Mouse (Mus musculus) left cerebral cortex, postnatal 25 days (tissue): Measurements from ENCODE around the gene Kctd5. TPM values are rescaled to one million over a fixed set of nuclear protein-coding genes. Genes with fewer than 3 reads are reported as not detected.
"Not testable (repeated sequence)": the region's sequence is repeated elsewhere in the genome, so short reads cannot be mapped to it uniquely, and the experiment has no call there.

ENCODE experiments used
- DNase-seq, 2 experiments: peaks; one replicate each; pipeline ENCODE4 v3.0.0; 2022; ENCODE audit warnings: low spot score in 2 of 2, mixed read lengths in 1 of 2
- intact Hi-C: fragments of 180-260 bp; cut with DNase I; formaldehyde crosslinking; loops from one replicate; pipeline ENCODE4 v1.15.1; 2025
- total RNA-seq, 2 experiments: library from RNA; stranded (reverse); gene quantifications; 2 replicates each; pipeline ENCODE4 v1.2.3; 2021

Kctd5 gene
- 10 to 100 TPM; 25.7 to 27.0 TPM for total RNA-seq

DNA sequence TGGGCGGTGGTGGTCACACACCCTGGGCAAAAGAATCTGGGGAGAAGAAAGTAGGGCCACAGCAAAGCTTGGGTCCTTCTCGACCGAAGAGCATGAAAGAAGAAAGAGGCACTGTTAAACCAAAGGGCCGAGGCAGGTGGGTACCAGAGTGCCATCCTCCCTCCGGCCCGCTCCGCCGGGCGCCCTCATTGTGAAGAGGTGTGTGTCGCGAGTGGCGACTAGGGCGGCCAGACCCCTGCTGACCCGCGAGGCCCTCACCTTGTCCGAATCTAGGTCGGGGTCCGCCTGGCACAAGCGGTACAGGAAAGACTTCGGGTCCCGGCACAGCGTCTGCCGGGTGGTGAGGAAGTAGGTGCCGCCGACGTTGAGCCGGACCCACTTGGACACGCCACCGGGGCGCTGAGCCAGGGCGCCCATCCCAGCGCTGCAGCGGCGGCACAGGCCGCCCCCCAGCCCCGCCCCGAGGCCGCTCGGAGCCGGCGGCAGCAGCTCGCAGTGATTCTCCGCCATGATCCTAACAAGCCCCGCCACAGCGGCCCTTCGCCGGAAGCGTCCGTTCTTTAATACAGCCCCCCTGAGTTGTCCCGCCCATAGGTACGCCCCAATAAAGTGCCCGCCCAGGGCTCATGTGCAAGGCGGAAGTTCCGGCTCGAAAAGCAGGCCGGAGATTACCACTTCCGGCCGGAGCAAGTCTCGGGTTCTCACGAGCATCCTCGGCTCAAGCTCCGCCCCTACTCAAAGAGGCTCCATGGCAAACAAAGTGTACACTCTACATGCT, at the start of gene Kctd5:
Kctd5 (minus strand) TSS at position 567 of the 778 bp plus-strand sequence.
- peak; percentile 95 to 97 for DNase-seq
- intact Hi-C loops, result no loop called here

GRCm38 (mm10) chr17:24119446-24119845, 46.2 kb upstream of the Kctd5 start:
- no peak for DNase-seq
- intact Hi-C loops, result no loop called here

GRCm38 (mm10) chr17:24113031-24113430, 39.7 kb upstream of the Kctd5 start:
- intact Hi-C loops, result no loop called here
- peak in 1 of 2 experiments; percentile 65 for DNase-seq

DNA sequence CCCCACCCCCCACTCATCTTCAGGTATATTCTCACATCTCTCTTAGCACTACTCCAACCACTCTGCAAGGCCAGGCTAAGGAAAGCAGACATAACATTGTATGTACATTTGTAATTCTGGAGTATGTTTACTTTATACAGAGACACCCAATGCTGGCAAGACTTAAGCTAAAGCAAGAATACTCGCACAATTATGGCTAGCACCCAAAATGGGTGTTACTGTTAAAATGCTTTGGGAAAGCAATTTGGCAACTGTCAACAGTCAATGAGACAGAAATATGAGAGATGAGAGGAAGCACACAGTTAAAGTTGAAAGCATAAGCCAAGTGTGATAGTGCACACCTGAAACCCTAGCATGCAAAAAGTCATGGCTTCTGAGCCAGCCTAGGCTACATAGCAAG, 38.0 kb upstream of the Kctd5 start:
- intact Hi-C loops, result no loop called here
- no peak for DNase-seq

GRCm38 (mm10) chr17:24108896-24109295, 35.6 kb upstream of the Kctd5 start:
- intact Hi-C loops, result no loop called here

GRCm38 (mm10) chr17:24105111-24105510, 31.8 kb upstream of the Kctd5 start:
- intact Hi-C loops, result no loop called here
- DNase-seq, result no peak

More at GRCm38 (mm10) chr17:24108896-24109295, 35.6 kb upstream of the Kctd5 start:
- DNase-seq, result peak; percentile 55 to 72

- intact Hi-C loops, result no loop called here
Measured at GRCm38 (mm10) chr17:24098354-24098753, 25.1 kb upstream of the Kctd5 start.

DNA sequence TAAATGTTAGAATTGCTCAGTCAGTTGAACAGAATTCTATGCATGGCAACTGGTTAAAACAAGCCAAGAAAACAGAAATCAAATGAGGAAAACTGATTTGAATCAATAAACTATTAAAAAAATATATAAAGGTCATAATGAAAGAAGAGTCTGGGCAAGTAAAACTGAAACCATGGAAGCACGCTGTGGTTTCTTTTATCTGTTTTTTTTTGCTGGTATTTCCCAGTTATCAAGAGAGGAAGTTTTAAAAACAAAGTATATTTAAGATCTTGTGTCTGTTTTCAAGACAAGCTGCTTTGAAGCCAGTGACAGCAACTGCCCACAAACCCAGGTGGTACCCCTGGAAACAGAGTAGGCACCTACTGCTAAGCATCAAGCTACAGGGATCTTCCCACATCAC, 17.3 kb upstream of the Kctd5 start:
- DNase-seq, result no peak
- intact Hi-C loops, result no loop called here

More at GRCm38 (mm10) chr17:24098354-24098753, 25.1 kb upstream of the Kctd5 start:
- DNase-seq, result no peak

DNA sequence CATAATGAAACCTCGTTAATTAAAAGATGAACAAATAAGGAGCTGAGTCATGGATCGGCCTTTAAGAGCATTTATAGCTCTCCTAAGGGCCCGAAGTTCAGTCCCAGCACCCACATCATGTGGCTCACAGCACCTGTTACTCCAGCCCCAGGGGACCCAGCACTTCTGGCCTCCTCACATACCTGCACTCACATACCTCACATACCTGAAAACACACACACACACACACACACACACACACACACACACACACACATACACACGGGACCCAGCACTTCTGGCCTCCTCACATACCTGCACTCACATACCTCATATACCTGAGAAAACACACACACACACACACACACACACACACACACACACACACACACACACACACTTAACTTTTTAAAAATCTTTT, 13.1 kb upstream of the Kctd5 start:
- DNase-seq, intact Hi-C loops: not testable (repeated sequence)

- DNase-seq, result no peak
- intact Hi-C loops, result no loop called here
Measured at GRCm38 (mm10) chr17:24084593-24084992, 11.3 kb upstream of the Kctd5 start.

DNA sequence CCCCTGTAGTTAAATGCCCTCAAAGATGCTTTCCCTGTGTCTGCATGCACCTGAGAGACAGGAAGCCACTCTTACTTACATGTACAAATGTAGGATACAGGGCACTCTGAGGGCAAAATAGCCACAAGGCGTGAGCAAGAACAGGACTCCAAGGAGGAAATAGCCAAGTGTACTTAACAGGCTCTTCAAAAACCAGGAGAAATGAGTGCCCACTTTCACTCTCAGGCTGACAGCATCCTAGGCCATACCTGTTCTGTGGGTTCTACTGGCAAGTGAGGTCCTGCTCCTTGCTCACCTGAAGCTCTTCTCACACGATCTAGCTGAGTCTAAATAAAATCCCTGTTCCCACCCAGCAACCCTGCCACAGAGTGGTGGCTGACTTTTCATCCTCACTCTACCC, 3.8 kb upstream of the Kctd5 start:
- no peak for DNase-seq
- intact Hi-C loops, result no loop called here

GRCm38 (mm10) chr17:24069531-24069930, 3.8 kb downstream of the Kctd5 start:
- DNase-seq, result no peak
- intact Hi-C loops, result no loop called here

DNA sequence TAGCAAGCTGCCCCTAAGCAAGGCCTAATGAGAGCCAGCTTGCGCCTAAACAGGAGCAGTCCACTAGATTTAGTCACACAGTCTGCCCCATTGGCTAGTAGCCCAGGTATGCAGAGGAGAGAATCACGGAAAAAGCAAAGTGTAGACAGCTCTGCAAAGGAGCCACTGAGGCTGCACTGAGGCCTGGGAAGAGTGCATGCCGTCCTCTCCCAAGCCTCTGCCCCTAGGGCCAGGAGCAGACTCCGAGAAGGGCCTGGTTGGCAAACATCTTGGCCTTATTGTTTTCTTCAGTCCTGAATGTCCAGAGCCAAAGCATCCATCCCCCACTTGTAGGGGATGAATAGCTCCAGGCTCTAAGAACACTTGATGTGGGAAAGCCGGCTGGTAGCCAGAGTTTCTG, 5.0 kb downstream of the Kctd5 start:
- intact Hi-C loops, result no loop called here
- DNase-seq, result peak in 1 of 2 experiments; percentile 60

DNA sequence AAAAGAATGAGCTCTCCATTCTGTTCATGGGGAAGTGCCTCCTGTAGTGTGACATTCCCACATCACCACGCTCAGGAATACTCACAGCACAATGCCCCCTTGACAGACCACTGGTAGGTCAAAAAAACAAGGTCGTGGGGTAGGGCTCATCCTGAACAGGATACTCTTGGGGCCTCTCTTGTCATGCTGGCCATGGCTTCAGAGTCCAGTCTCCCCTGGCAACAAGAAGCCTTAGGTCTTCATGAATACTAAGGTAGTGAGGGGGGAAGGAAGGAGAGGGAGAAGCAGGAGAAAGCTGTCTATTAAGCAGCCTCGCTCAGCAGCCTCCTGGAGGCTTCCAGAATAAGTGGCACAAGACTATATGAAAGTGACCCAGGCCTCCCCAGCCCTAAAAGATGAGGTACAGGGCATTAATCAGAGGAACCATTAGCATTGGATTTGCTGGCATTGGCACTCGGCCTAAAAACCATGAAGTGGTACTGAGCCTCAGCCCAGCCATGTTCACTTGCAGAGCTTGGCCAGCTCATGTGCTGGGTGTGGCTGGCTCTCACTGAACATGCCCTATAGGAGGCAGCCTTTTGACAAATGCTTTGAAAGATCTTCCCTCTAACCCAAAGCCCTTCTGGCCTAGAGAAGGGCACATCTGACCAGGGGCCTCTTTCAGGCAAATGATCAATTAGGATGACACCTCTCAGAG, 10.7 kb downstream of the Kctd5 start:
- intact Hi-C loops, result no loop called here
- DNase-seq, result no peak

DNA sequence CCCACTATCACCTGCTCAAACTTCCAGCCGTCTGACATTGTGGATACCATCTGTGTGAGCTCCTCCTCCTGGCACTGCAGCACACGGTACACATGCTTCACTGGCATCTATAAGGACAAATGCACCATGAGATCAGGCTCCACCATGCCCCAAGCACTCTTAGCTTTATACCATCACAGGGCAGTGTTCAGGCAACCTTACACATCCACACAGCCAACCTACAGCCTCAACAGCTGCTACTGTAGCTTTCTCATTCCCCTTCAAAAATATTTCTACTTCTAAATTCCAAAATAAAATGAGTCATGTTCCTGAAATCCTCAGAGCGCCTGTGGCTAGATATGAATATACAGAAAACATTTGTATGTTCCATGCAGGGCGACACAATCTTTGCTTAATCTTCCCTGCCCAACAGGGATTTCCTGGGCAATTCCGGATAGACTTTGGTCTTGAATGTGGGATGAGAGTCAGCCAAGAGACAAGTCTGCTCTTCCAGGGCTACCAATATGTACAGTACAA, 15.5 kb downstream of the Kctd5 start:
- intact Hi-C loops, result no loop called here
- DNase-seq, result peak in 1 of 2 experiments; percentile 47

- intact Hi-C loops, result no loop called here
- no peak for DNase-seq
Measured at GRCm38 (mm10) chr17:24056636-24057625, 16.4 kb downstream of the Kctd5 start.

DNA sequence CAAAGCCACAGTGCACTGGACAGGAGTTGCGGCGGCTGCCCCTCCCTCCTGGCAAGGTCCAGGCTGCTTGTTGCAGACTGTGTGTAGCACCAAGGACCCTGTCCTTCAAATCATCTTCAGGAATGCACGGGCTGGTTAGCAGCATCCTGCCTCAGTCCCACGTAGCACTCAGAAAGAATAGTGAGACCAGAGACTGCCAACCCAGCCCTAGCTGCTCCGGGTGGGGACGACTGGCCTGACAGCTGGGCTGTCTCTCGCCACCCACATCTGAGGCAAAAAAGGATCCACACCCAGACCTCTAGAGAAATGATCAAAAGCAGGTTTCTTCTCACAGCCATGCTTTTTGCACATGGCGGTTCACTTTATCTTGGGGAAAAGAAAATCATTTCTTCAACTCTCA, 24.3 kb downstream of the Kctd5 start:
- DNase-seq, result peak in 1 of 2 experiments; percentile 80
- intact Hi-C loops, result no loop called here

DNA sequence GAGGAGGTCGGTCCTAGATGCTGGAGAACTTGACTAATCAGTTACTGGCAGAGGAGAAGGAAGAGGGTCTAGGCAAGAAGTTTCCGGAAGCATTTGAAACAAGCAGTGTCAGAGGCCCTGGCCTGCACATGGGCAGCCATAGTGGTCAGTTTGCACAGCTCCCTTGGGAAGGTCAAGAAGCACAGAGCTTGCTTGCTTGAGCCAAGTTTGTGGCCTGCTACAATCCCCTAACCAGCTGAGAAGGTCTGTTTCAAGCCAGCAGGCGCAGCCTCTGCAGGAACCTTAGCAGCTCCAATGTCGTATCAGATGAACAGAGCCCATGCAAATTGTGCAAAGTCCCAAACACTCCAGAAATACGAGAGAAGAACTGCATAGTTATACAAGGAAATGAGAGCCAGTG, 25.2 kb downstream of the Kctd5 start:
- intact Hi-C loops, result no loop called here
- no peak for DNase-seq

DNA sequence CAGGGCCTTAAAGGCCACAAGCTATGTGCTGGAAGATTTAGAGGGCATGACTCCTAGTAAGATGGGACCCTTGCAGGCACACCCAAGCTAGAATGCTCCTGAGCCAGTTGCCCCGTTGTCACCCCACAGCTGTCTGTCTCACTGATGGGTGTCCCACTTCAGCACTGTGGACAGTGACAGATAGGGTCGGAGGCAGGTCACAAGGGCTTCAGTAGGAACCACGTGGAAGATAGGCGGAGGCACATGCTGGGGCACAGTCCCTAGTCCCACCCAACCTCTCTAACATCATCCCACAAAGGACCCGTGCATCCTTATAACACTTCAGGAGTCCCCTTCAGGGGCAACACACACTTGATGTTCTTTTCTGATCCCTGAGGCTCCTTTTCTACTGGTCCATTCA, 27.3 kb downstream of the Kctd5 start:
- DNase-seq, result no peak
- intact Hi-C loops, result no loop called here

DNA sequence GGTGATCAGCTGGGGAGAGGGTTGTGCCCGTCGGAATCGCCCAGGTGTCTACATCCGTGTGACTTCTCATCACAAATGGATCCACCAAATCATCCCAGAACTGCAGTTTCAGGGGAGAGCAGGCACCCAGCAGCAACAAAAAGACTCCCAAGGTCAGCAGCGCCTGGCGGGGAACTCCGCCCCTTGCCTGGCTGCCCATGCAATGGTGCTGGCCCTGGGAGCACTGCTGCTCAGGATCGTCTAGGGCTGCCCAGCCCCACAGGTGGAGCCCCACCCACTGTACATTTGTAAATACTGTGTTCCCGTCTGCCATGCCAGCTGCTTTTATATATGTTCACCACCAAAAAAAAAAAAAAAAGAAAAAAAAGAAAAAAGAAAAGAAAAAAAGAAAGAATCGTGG, 27.7 kb downstream of the Kctd5 start:
- no peak for DNase-seq
- intact Hi-C loops, result no loop called here
